Mouse (Mus musculus): ENCODE results near the gene Gm21983. TPM values are rescaled to one million over a fixed set of nuclear protein-coding genes. Genes with fewer than 3 reads are reported as not detected.

Gene Gm21983
- polyA plus RNA-seq (2014; fragmentation: Illumina TruSeq; extraction: RNeasy Lipid Tissue Mini Kit (QIAGEN cat#74804); ENCODE audit: low read depth, low replicate concordance) = not detected

GRCm38 (mm10) chr7:27180837-27181695 is at the start of gene Gm21983, which contains the start of gene Mia:
Gm21983 (minus strand) TSS chr7:27181086.
Mia (minus strand) TSS chr7:27181157.

GRCm38 (mm10) chr7:27228281-27228821 is 47.5 kb upstream of the Gm21983 start, which contains the start of gene Itpkc:
Itpkc (minus strand) TSS chr7:27228661.

GRCm38 (mm10) chr7:27195681-27196611 is 15.1 kb upstream of the Gm21983 start, which contains the start of the genes BC024978 and Snrpa:
BC024978 (plus strand) TSS chr7:27195781.
Snrpa (minus strand) TSS chr7:27196271.

GRCm38 (mm10) chr7:27178324-27179216 is 2.3 kb downstream of the Gm21983 start, which contains the start of gene Rab4b:
Rab4b (minus strand) TSS chr7:27178896.

GRCm38 (mm10) chr7:27166614-27167474 is 14.0 kb downstream of the Gm21983 start, which contains the start of gene Egln2:
Egln2 (minus strand) TSS chr7:27166802.

GRCm38 (mm10) chr7:27153205-27153764 is 27.6 kb downstream of the Gm21983 start, which contains the start of gene Cyp2t4:
Cyp2t4 (plus strand) TSS chr7:27153714.

GRCm38 (mm10) chr7:27119676-27120075 is 61.2 kb downstream of the Gm21983 start, which contains the start of gene Cyp2f2:
Cyp2f2 (plus strand) TSS chr7:27119909.

Other genes with a start within 250 kb of the Gm21983 start
- not detected for gene Cyp2a22, start 241.7 kb downstream of the Gm21983 start, polyA plus RNA-seq (2014; fragmentation: Illumina TruSeq; extraction: RNeasy Lipid Tissue Mini Kit (QIAGEN cat#74804); ENCODE audit: low read depth, low replicate concordance)
- 0.17 TPM for gene Cyp2a12, start 152.0 kb downstream of the Gm21983 start, polyA plus RNA-seq (2014; fragmentation: Illumina TruSeq; extraction: RNeasy Lipid Tissue Mini Kit (QIAGEN cat#74804); ENCODE audit: low read depth, low replicate concordance)
- gene Cyp2f2, start 61.2 kb downstream of the Gm21983 start, polyA plus RNA-seq (2014; fragmentation: Illumina TruSeq; extraction: RNeasy Lipid Tissue Mini Kit (QIAGEN cat#74804); ENCODE audit: low read depth, low replicate concordance) = 21.9 TPM
- not detected for gene Cyp2t4, start 27.4 kb downstream of the Gm21983 start, polyA plus RNA-seq (2014; fragmentation: Illumina TruSeq; extraction: RNeasy Lipid Tissue Mini Kit (QIAGEN cat#74804); ENCODE audit: low read depth, low replicate concordance)
- 79.3 TPM for gene Egln2, start 14.3 kb downstream of the Gm21983 start, polyA plus RNA-seq (2014; fragmentation: Illumina TruSeq; extraction: RNeasy Lipid Tissue Mini Kit (QIAGEN cat#74804); ENCODE audit: low read depth, low replicate concordance)
- 68.0 TPM for gene Rab4b, start 2.2 kb downstream of the Gm21983 start, polyA plus RNA-seq (2014; fragmentation: Illumina TruSeq; extraction: RNeasy Lipid Tissue Mini Kit (QIAGEN cat#74804); ENCODE audit: low read depth, low replicate concordance)
- 42.6 TPM for gene Mia, start 71 bp upstream of the Gm21983 start, polyA plus RNA-seq (2014; fragmentation: Illumina TruSeq; extraction: RNeasy Lipid Tissue Mini Kit (QIAGEN cat#74804); ENCODE audit: low read depth, low replicate concordance)
- gene BC024978, start 14.7 kb upstream of the Gm21983 start, polyA plus RNA-seq (2014; fragmentation: Illumina TruSeq; extraction: RNeasy Lipid Tissue Mini Kit (QIAGEN cat#74804); ENCODE audit: low read depth, low replicate concordance) = 12.7 TPM
- 62.5 TPM for gene Snrpa, start 15.2 kb upstream of the Gm21983 start, polyA plus RNA-seq (2014; fragmentation: Illumina TruSeq; extraction: RNeasy Lipid Tissue Mini Kit (QIAGEN cat#74804); ENCODE audit: low read depth, low replicate concordance)
- gene Itpkc, start 47.6 kb upstream of the Gm21983 start, polyA plus RNA-seq (2014; fragmentation: Illumina TruSeq; extraction: RNeasy Lipid Tissue Mini Kit (QIAGEN cat#74804); ENCODE audit: low read depth, low replicate concordance) = 9.1 TPM
- 26.0 TPM for gene Coq8b, start 51.9 kb upstream of the Gm21983 start, polyA plus RNA-seq (2014; fragmentation: Illumina TruSeq; extraction: RNeasy Lipid Tissue Mini Kit (QIAGEN cat#74804); ENCODE audit: low read depth, low replicate concordance)
- 11.0 TPM for gene Numbl, start 77.3 kb upstream of the Gm21983 start, polyA plus RNA-seq (2014; fragmentation: Illumina TruSeq; extraction: RNeasy Lipid Tissue Mini Kit (QIAGEN cat#74804); ENCODE audit: low read depth, low replicate concordance)
- 175 TPM for gene Ltbp4, start 156.6 kb upstream of the Gm21983 start, polyA plus RNA-seq (2014; fragmentation: Illumina TruSeq; extraction: RNeasy Lipid Tissue Mini Kit (QIAGEN cat#74804); ENCODE audit: low read depth, low replicate concordance)
- 27.0 TPM for gene Shkbp1, start 174.9 kb upstream of the Gm21983 start, polyA plus RNA-seq (2014; fragmentation: Illumina TruSeq; extraction: RNeasy Lipid Tissue Mini Kit (QIAGEN cat#74804); ENCODE audit: low read depth, low replicate concordance)
- 1.2 TPM for gene Gm20479, start 176.3 kb upstream of the Gm21983 start, polyA plus RNA-seq (2014; fragmentation: Illumina TruSeq; extraction: RNeasy Lipid Tissue Mini Kit (QIAGEN cat#74804); ENCODE audit: low read depth, low replicate concordance)

Data from adipose tissue, adult 10 weeks (tissue).